Mouse (Mus musculus) intestine, embryonic 16.5 days (tissue): Measurements from ENCODE around the gene Rpl34. TPM values are rescaled to one million over a fixed set of nuclear protein-coding genes. Genes with fewer than 3 reads are reported as not detected.
A peak's percentile ranks its signal among the peaks of the same experiment; 100 is the strongest.

Experiments
- ATAC-seq: fragments of 200-750 bp; cut with Nextera tagmentation; 2 replicates; pipeline ENCODE4 v1.8.0; 2017; ENCODE audit warnings: moderate TSS enrichment, moderate library complexity
- H3K27ac ChIP-seq: fragments of 300-500 bp; sonication (generic); 2 replicates; pipeline ENCODE4 v1.5.1; 2014; ENCODE audit warnings: mild to moderate bottlenecking, low read length
- H3K27me3 ChIP-seq: fragments of 300-500 bp; sonication (generic); replicated peaks from 2 replicates; pipeline ENCODE4 v1.6.1; 2014; ENCODE audit warnings: low read length, control low read depth, mixed read lengths; ENCODE audit not compliant: control insufficient read depth, insufficient read depth
- H3K36me3 ChIP-seq: fragments of 300-500 bp; sonication (generic); 2 replicates; pipeline ENCODE4 v1.6.1; 2014; ENCODE audit warnings: low read length, control low read depth; ENCODE audit not compliant: control insufficient read depth, insufficient read depth
- H3K4me1 ChIP-seq: fragments of 300-500 bp; sonication (generic); 2 replicates; pipeline ENCODE4 v1.6.1; 2014; ENCODE audit warnings: low read length, control low read depth, mixed read lengths; ENCODE audit not compliant: control insufficient read depth, insufficient read depth
- H3K4me2 ChIP-seq: fragments of 300-500 bp; sonication (generic); 2 replicates; pipeline ENCODE4 v1.6.1; 2014; ENCODE audit warnings: low read depth, low read length, control low read depth
- H3K4me3 ChIP-seq: fragments of 300-500 bp; sonication (generic); 2 replicates; pipeline ENCODE4 v1.5.1; 2014; ENCODE audit warnings: mild to moderate bottlenecking, low read length
- H3K9ac ChIP-seq: fragments of 300-500 bp; sonication (generic); 2 replicates; pipeline ENCODE4 v1.6.1; 2014; ENCODE audit warnings: low read depth, low read length
- H3K9me3 ChIP-seq: fragments of 300-500 bp; sonication (generic); 2 replicates; pipeline ENCODE4 v1.6.1; 2016; ENCODE audit warnings: low read length, control low read depth; ENCODE audit not compliant: control insufficient read depth
- WGBS: fragments of 180-500 bp; shearing (Covaris S2); extraction: QIAGEN DNeasy Blood & Tissue Kit; methylation state at CpG from one replicate; pipeline ENCODE4 v1.1.7; 2014; 5-methylcytosine and 5-hydroxymethylcytosine counted together
- polyA plus RNA-seq: library from polyadenylated mRNA; unstranded; fragments of >200 nt; fragmentation: Nextera tagmentation; extraction: Ambion mirVana; gene quantifications from 2 replicates; pipeline ENCODE4 v1.2.1, GENCODE M21; 2015

Gene Rpl34
- polyA plus RNA-seq, 1 experiment from 2014 or later, result 810 TPM

- ATAC-seq, result no peak
- Histone ChIP-seq H3K27me3 (no peaks in the 10 kb centered on the region), H3K9ac (no peak overlapping the region), H3K4me2 (no peak overlapping the region), H3K4me1 (no peaks in the 10 kb centered on the region), H3K36me3 (no peaks in the 10 kb centered on the region), H3K4me3 (no peak overlapping the region), H3K9me3 (no peaks in the 10 kb centered on the region), H3K27ac (no peak overlapping the region)
- WGBS, result 31% methylated on average over 21 of the region's 21 CpGs
Measured at GRCm38 (mm10) chr3:130737652-130738361, 7.6 kb upstream of the Rpl34 start.

- Histone ChIP-seq H3K27me3 (no peaks in the 10 kb centered on the region), H3K36me3 (no peaks in the 10 kb centered on the region), H3K9me3 (no peaks in the 10 kb centered on the region), H3K4me2 (no peak overlapping the region), H3K27ac (no peak overlapping the region), H3K4me1 (no peaks in the 10 kb centered on the region), H3K4me3 (no peak overlapping the region), H3K9ac (no peak overlapping the region)
- no peak for ATAC-seq
- WGBS, result 48% methylated on average over 4 of the region's 4 CpGs
Measured at GRCm38 (mm10) chr3:130736758-130737157, 6.6 kb upstream of the Rpl34 start.

GRCm38 (mm10) chr3:130729472-130730188 lies 568 bp downstream of the Rpl34 start:
- Histone ChIP-seq H3K4me1 (peaks cover 14% of the 10 kb centered on the region), H3K4me3 (peak overlapping the region; percentile 83), H3K9ac (peak overlapping the region; percentile 93), H3K27me3 (no peaks in the 10 kb centered on the region), H3K36me3 (peaks cover 16% of the 10 kb centered on the region), H3K27ac (peak overlapping the region; percentile 80), H3K4me2 (peak overlapping the region; percentile 67), H3K9me3 (no peaks in the 10 kb centered on the region)
- WGBS, result under 1% methylated on average over 58 of the region's 58 CpGs
- peak; percentile 70 for ATAC-seq

- peaks cover 16% of the 10 kb centered on the region for H3K36me3 ChIP-seq
- no peak overlapping the region for H3K27ac ChIP-seq
- H3K9ac ChIP-seq, result no peak overlapping the region
- no peak overlapping the region for H3K4me3 ChIP-seq
- ATAC-seq, result no peak
- WGBS, result 86% methylated on average over 4 of the region's 4 CpGs
- H3K4me1 ChIP-seq, result peaks cover 14% of the 10 kb centered on the region
- no peak overlapping the region for H3K4me2 ChIP-seq
- no peaks in the 10 kb centered on the region for H3K9me3 ChIP-seq
- no peaks in the 10 kb centered on the region for H3K27me3 ChIP-seq
Measured at GRCm38 (mm10) chr3:130727676-130728075, 2.5 kb downstream of the Rpl34 start.

- 75% methylated on average over 1 of the region's 1 CpGs for WGBS
- Histone ChIP-seq H3K27me3 (no peaks in the 10 kb centered on the region), H3K4me3 (no peak overlapping the region), H3K36me3 (peaks cover 16% of the 10 kb centered on the region), H3K27ac (no peak overlapping the region), H3K9me3 (no peaks in the 10 kb centered on the region), H3K4me1 (peaks cover 14% of the 10 kb centered on the region), H3K4me2 (no peak overlapping the region), H3K9ac (no peak overlapping the region)
- ATAC-seq, result no peak
Measured at GRCm38 (mm10) chr3:130727036-130727435, 3.2 kb downstream of the Rpl34 start.

- ATAC-seq, result no peak
- H3K4me3 ChIP-seq, result no peak overlapping the region
- H3K27ac ChIP-seq, result no peak overlapping the region
- H3K4me2 ChIP-seq, result no peak overlapping the region
- 74% methylated on average over 2 of the region's 2 CpGs for WGBS
- H3K4me1 ChIP-seq, result peaks cover 11% of the 10 kb centered on the region
- H3K9me3 ChIP-seq, result no peaks in the 10 kb centered on the region
- H3K27me3 ChIP-seq, result no peaks in the 10 kb centered on the region
- H3K36me3 ChIP-seq, result peaks cover 16% of the 10 kb centered on the region
- no peak overlapping the region for H3K9ac ChIP-seq
Measured at GRCm38 (mm10) chr3:130725718-130726117, 4.5 kb downstream of the Rpl34 start.

GRCm38 (mm10) chr3:130722733-130723478 lies 7.3 kb downstream of the Rpl34 start:
- ATAC-seq, result no peak
- no peak overlapping the region for H3K9ac ChIP-seq
- 0 out of 2 replicates have a peak, but pooled peaks cover 2% of the 10 kb centered on the region for H3K4me1 ChIP-seq
- H3K4me3 ChIP-seq, result no peak overlapping the region
- H3K9me3 ChIP-seq, result no peaks in the 10 kb centered on the region
- no peak overlapping the region for H3K4me2 ChIP-seq
- no peaks in the 10 kb centered on the region for H3K27me3 ChIP-seq
- H3K36me3 ChIP-seq, result peaks cover 13% of the 10 kb centered on the region
- H3K27ac ChIP-seq, result no peak overlapping the region
- 73% methylated on average over 11 of the region's 11 CpGs for WGBS

- H3K4me1 ChIP-seq, result no peaks in the 10 kb centered on the region
- 85% methylated on average over 4 of the region's 4 CpGs for WGBS
- ATAC-seq, result no peak
- no peak overlapping the region for H3K9ac ChIP-seq
- no peak overlapping the region for H3K27ac ChIP-seq
- no peaks in the 10 kb centered on the region for H3K36me3 ChIP-seq
- no peak overlapping the region for H3K4me2 ChIP-seq
- no peaks in the 10 kb centered on the region for H3K9me3 ChIP-seq
- H3K27me3 ChIP-seq, result no peaks in the 10 kb centered on the region
- H3K4me3 ChIP-seq, result no peak overlapping the region
Measured at GRCm38 (mm10) chr3:130720225-130720624, 10.0 kb downstream of the Rpl34 start.

GRCm38 (mm10) chr3:130718871-130719270 lies 11.3 kb downstream of the Rpl34 start:
- Histone ChIP-seq H3K36me3 (no peaks in the 10 kb centered on the region), H3K4me1 (no peaks in the 10 kb centered on the region), H3K4me3 (no peak overlapping the region), H3K4me2 (no peak overlapping the region), H3K27ac (no peak overlapping the region), H3K27me3 (no peaks in the 10 kb centered on the region), H3K9ac (no peak overlapping the region), H3K9me3 (no peaks in the 10 kb centered on the region)
- no peak for ATAC-seq
- WGBS, result 69% methylated on average over 4 of the region's 4 CpGs
